Mouse (Mus musculus) lung, postnatal 0 days (tissue): ENCODE data around the gene Zbtb16. TPM values are rescaled to one million over a fixed set of nuclear protein-coding genes. Genes with fewer than 3 reads are reported as not detected.
A peak's percentile ranks its signal among the peaks of the same experiment; 100 is the strongest.

ENCODE experiments used
- ATAC-seq: fragments of 200-750 bp; cut with Nextera tagmentation; 2 replicates; pipeline ENCODE4 v1.8.0; 2017; ENCODE audit warnings: moderate library complexity
- DNase-seq: peaks from one replicate; pipeline ENCODE4 v3.0.0-alpha.2; 2016; ENCODE audit warnings: low spot score
- H3K27ac ChIP-seq: fragments of 300-500 bp; sonication (generic); 2 replicates; pipeline ENCODE4 v1.5.1; 2014; ENCODE audit warnings: antibody characterized with exemption, mild to moderate bottlenecking, low read length, mixed read lengths
- H3K27me3 ChIP-seq: fragments of 300-500 bp; sonication (generic); replicated peaks from 2 replicates; pipeline ENCODE4 v1.6.1; 2014; ENCODE audit warnings: low read length, mixed read lengths; ENCODE audit not compliant: insufficient read depth
- H3K36me3 ChIP-seq: fragments of 300-500 bp; sonication (generic); 2 replicates; pipeline ENCODE4 v1.6.1; 2014; ENCODE audit warnings: low read length, mixed read lengths; ENCODE audit not compliant: insufficient read depth
- H3K4me1 ChIP-seq: fragments of 300-500 bp; sonication (generic); 2 replicates; pipeline ENCODE4 v1.6.1; 2014; ENCODE audit warnings: antibody characterized with exemption, low read depth, low read length, mixed read lengths; ENCODE audit not compliant: insufficient read depth
- H3K4me2 ChIP-seq: fragments of 300-500 bp; sonication (generic); replicated peaks from 2 replicates; pipeline ENCODE4 v1.6.1; 2014; ENCODE audit warnings: low read depth, mild to moderate bottlenecking, low read length, moderate library complexity, mixed read lengths
- H3K4me3 ChIP-seq: fragments of 300-500 bp; sonication (generic); 2 replicates; pipeline ENCODE4 v1.5.1; 2014; ENCODE audit warnings: low read depth, low read length
- H3K9ac ChIP-seq: fragments of 300-500 bp; sonication (generic); replicated peaks from 2 replicates; pipeline ENCODE4 v1.6.1; 2014; ENCODE audit warnings: low read depth, mild to moderate bottlenecking
- H3K9me3 ChIP-seq: fragments of 300-500 bp; sonication (generic); 2 replicates; pipeline ENCODE4 v1.6.1; 2016; ENCODE audit warnings: low read length, mixed read lengths
- CTCF ChIP-seq: IDR thresholded peaks from 2 replicates; pipeline ENCODE4 v1.5.1; 2016; ENCODE audit warnings: antibody characterized with exemption, mild to moderate bottlenecking
- EP300 ChIP-seq: IDR thresholded peaks from 2 replicates; pipeline ENCODE4 v1.6.1; 2016; ENCODE audit warnings: antibody characterized with exemption, mild to moderate bottlenecking, control low read depth
- WGBS: fragments of 180-500 bp; shearing (Covaris S2); extraction: QIAGEN DNeasy Blood & Tissue Kit; methylation state at CpG from one replicate; pipeline ENCODE4 v1.1.7; 2014; 5-methylcytosine and 5-hydroxymethylcytosine counted together
- polyA plus RNA-seq: library from polyadenylated mRNA; unstranded; fragments of >200 nt; fragmentation: Nextera tagmentation; extraction: Ambion mirVana; gene quantifications from 2 replicates; pipeline ENCODE4 v1.2.1, GENCODE M21; 2015

Gene Zbtb16
- polyA plus RNA-seq, 1 experiment from 2014 or later, result 19.7 TPM

DNA sequence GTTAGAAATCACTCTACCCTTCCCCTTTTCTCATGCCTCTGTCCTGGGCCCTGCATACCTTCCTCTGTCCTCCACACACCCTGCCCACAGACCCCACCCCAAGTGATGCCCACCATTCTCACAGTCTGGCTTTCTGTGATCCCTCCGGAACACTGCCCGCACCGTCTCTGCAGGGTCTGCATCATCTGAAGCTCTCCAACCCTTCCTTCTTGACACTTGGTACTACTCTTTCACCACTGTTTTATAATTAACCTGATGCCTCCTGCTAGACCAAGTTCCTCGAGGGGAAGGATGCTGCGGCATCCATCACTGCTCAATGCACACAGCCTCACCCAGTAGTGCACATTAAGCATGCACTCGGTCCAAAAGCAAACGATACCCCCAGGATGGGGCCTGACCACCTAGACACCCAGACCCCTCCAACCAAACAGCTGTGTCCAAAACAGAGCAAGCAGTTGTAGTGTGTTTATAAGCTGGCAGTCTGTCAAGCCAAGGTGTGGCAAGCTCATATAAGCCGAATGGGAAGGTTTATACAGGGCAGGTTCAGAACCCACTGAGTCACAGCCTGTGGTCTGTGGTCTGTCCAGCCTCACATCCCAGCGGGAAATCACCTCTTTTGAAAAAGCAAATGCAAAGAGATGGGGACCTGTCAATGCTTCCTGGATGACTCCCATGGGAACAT lies 97.1 kb downstream of the Zbtb16 start:
- no peak overlapping the region for H3K4me3 ChIP-seq
- no peak for ATAC-seq
- H3K27me3 ChIP-seq, result no peaks in the 10 kb centered on the region
- peaks cover 54% of the 10 kb centered on the region for H3K4me1 ChIP-seq
- H3K9me3 ChIP-seq, result no peaks in the 10 kb centered on the region
- no peak for DNase-seq
- peaks cover 18% of the 10 kb centered on the region; the same call in 1 of the 2 replicates for H3K36me3 ChIP-seq
- H3K27ac ChIP-seq, result peak overlapping the region; percentile 97
- TF ChIP-seq CTCF (no peak), EP300 (peak; percentile 42; the same call in 1 of the 2 replicates)
- WGBS, result 65% methylated on average over 9 of the region's 9 CpGs
- no peak overlapping the region; the same call in 1 of the 2 replicates for H3K9ac ChIP-seq
- no peak overlapping the region for H3K4me2 ChIP-seq

DNA sequence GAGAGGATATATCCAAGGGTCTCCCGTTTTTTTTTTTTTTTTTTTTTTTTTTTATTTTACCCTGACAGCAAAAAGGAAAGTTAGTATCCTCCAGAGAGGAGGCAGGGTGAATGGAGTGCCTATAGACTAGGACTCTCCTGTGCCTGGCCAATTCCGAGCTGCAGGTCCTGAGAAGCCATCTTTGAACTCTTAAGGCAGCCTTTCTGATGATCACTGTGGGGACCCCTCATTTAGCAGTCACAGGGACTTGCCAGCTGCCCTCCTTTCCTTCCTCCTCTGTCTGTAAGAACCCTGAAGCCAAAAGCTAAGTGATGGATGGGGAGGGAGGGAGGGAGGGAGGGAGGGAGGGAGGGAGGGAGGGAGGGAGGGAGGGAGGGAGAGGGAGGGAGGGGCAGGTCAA lies 98.1 kb downstream of the Zbtb16 start:
- DNase-seq (peak; percentile 59), ATAC-seq (no peak)
- TF ChIP-seq CTCF, result no peak
- no peak for TF ChIP-seq EP300
- no peak overlapping the region for H3K9ac ChIP-seq
- H3K4me1 ChIP-seq, result peaks cover 60% of the 10 kb centered on the region
- H3K36me3 ChIP-seq, result peaks cover 14% of the 10 kb centered on the region; the same call in 1 of the 2 replicates
- no peaks in the 10 kb centered on the region for H3K9me3 ChIP-seq
- H3K4me3 ChIP-seq, result no peak overlapping the region
- WGBS, result 16% methylated on average over 2 of the region's 2 CpGs
- peak overlapping the region; percentile 97 for H3K27ac ChIP-seq
- H3K27me3 ChIP-seq, result no peaks in the 10 kb centered on the region
- no peak overlapping the region for H3K4me2 ChIP-seq

- H3K27ac ChIP-seq, result peak overlapping the region; percentile 97
- peaks cover 8% of the 10 kb centered on the region; the same call in 1 of the 2 replicates for H3K36me3 ChIP-seq
- H3K9me3 ChIP-seq, result no peaks in the 10 kb centered on the region
- H3K9ac ChIP-seq, result peak overlapping the region; percentile 40
- no peak overlapping the region for H3K4me3 ChIP-seq
- 16% methylated on average over 13 of the region's 13 CpGs for WGBS
- TF ChIP-seq CTCF (peak; percentile 16; the same call in 1 of the 2 replicates), EP300 (peak; percentile 100)
- H3K4me2 ChIP-seq, result 0 out of 2 replicates have a peak overlapping the region, but pooled peaks have one; percentile 5
- no peaks in the 10 kb centered on the region for H3K27me3 ChIP-seq
- ATAC-seq, result peak; percentile 72
- peak; percentile 99 for DNase-seq
- H3K4me1 ChIP-seq, result peaks cover 66% of the 10 kb centered on the region
Measured at GRCm38 (mm10) chr9:48737210-48737850, 98.7 kb downstream of the Zbtb16 start.

DNA sequence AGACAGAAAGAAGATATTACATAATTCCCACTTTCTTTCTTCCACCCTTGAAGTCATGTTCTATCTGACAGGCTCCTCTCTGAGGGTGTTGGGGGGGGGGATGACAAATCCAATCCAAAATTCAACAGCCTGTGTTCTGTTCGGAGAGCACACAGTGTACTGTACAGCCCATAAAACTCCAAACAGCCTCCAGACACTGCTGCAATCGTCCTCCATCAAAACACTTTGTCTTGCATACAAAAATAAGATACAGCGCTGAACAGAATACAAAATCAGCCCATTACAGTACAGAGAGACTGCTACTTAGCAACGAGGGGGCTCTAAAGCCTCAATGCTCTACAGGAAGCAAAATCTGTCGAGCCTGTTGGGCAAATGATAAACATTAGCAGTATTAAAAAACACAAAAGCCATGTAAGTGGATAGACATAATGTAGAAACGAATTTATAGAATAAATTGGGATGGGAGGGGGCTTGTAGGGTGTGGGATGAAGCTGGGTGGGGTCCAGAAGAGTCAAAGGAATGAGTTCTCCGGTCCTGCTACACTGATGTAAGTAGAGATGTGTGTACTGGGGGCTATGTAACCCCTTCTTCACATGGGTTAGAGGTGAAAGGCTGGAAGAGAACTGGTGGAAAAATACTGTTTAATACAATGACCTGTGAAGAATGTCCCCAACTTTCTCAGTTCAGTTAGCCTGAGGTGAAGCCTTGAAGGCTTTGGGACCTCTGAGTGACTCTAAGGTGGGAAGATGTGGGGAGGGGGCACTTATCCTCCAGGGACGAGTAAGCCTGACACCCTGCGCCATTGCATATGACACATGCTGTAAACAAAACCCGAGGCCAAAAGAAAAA lies 99.4 kb downstream of the Zbtb16 start:
- TF ChIP-seq EP300 (peak; percentile 99), CTCF (no peak)
- ATAC-seq, result peak; percentile 55
- H3K27ac ChIP-seq, result peak overlapping the region; percentile 97
- 32% methylated on average over 10 of the region's 10 CpGs for WGBS
- no peak overlapping the region for H3K4me3 ChIP-seq
- DNase-seq, result peak; percentile 94
- no peak overlapping the region for H3K4me2 ChIP-seq
- no peaks in the 10 kb centered on the region for H3K27me3 ChIP-seq
- H3K9ac ChIP-seq, result peak overlapping the region; percentile 40
- no peaks in the 10 kb centered on the region for H3K9me3 ChIP-seq
- H3K4me1 ChIP-seq, result peaks cover 72% of the 10 kb centered on the region
- peaks cover 5% of the 10 kb centered on the region; the same call in 1 of the 2 replicates for H3K36me3 ChIP-seq

DNA sequence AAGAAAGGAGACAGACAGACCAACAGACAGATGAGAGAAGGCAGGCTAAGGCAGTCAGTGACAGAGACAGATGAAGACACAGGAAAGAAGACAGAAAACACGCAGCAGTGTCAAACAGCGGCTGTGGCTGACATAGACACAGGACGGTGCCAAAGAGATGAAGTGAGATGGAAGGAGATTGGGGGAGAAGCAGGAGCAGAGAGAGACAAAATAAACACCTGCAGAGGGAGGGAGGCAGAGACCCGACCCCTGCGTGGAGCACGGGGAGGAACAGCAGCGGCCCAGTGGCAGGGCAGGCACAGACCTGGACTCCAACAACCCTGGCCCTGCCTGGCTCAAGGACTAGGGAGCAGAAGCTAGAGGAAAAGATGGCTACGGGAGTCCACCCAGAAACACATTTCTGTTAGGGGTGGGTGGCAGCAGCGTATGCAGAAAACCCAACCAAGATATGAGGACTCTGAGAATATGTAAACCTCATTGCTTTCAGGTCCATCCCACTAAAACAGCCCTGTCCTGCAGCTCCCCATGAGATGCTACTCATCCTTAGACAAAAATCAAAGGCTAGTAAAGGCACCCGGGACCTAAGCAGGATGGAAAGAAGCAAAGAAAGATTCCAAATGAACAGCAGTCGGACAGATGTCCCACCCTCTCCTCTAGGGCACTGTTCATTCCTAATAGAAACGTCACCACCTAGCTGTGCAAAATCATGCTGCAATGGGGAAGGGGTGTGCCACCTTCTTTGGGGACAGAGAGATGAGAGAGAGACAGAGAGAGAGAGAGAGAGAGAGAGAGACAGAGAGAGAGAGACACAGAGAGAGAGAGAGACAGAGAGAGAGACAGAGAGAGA lies 100.3 kb downstream of the Zbtb16 start:
- H3K4me1 ChIP-seq, result peaks cover 70% of the 10 kb centered on the region
- TF ChIP-seq EP300 (no peak), CTCF (peak; percentile 49)
- peak overlapping the region; percentile 97 for H3K27ac ChIP-seq
- H3K27me3 ChIP-seq, result no peaks in the 10 kb centered on the region
- H3K9ac ChIP-seq, result peak overlapping the region; percentile 23; the same call in 1 of the 2 replicates
- H3K4me2 ChIP-seq, result no peak overlapping the region
- ATAC-seq, result no peak
- peak; percentile 72 for DNase-seq
- H3K4me3 ChIP-seq, result no peak overlapping the region
- H3K9me3 ChIP-seq, result no peaks in the 10 kb centered on the region
- H3K36me3 ChIP-seq, result no peaks in the 10 kb centered on the region
- 33% methylated on average over 12 of the region's 12 CpGs for WGBS
